Comparison of ENCODE assay signal across 10 mouse cellular contexts in the genomic region with DNA sequence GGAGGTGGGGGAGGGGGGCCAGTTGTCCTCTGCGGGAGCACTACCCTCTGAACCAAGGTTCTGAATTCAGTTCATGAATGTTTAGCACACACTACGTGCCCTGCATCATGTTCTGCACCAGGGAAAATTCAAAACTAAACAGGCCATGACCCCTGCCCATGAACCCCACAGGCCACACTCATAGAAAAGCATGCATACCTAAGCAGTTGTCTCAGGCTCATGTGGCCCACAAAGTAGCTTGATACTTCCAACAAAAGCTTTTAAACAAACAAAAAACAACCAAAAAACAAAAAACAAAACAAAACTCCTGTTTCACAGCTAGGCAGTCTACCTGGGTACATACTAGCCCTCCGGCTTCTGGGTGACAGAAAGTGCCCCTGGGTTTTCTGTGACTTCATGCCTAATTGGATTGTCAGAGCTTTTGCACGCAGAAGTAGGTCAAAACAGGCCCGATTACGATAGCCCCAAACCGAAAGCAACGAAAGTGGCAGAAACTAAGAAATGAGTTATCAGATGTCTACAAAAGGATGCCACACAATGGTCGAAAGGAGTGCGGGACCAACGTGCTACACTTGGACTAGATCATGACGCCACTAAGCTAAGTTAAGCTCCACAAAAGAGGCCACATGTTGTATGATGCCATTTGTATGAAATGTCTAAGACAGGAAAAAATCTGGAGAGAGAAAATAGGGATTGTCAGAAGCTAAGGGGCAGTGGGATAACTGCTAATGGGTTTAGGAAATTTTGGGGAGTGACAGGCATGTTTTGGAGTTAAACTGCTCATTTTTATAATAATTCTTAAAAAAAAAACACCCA.
A peak's percentile ranks its signal among the peaks of the same experiment; 100 is the strongest.
DNase-seq lines count a peak whose midpoint lies in the region; ATAC-seq and TF ChIP-seq lines count a peak whose summit lies in the region.
"Had no signal": no experiment of that assay in that cellular context is flagged by ENCODE, and none has a peak within 500 bp of the region (broad histone marks: within the 10 kb centered on the region; RNA-seq: fewer than 3 reads in every experiment).

No protein-coding gene starts in this region.

- no peak overlapping the region for H3K4me2 ChIP-seq in embryonic facial prominence, embryonic 12.5 days (replicated peaks)
- peak overlapping the region; percentile 39 for H3K4me2 ChIP-seq in hindbrain, embryonic 14.5 days (replicated peaks)
- peak overlapping the region; percentile 92 for H3K4me2 ChIP-seq in myocyte (ENCODE audit: low read depth)

- peaks cover 22% of the 10 kb centered on the region for H3K36me3 ChIP-seq in embryonic facial prominence, embryonic 12.5 days
- peaks cover 48% of the 10 kb centered on the region for H3K36me3 ChIP-seq in hindbrain, embryonic 14.5 days (replicated peaks; ENCODE audit: control insufficient read depth, insufficient read depth)
- peaks cover 60% of the 10 kb centered on the region for H3K36me3 ChIP-seq in myocyte (ENCODE audit: control insufficient read depth, insufficient read depth)

- H3K4me1 ChIP-seq in embryonic facial prominence, embryonic 12.5 days, result peaks cover 32% of the 10 kb centered on the region
- H3K4me1 ChIP-seq in hindbrain, embryonic 14.5 days (replicated peaks; ENCODE audit: control insufficient read depth, insufficient read depth, low read length), result peaks cover 55% of the 10 kb centered on the region
- H3K4me1 ChIP-seq in cerebellum, adult 2 months (ENCODE audit: control insufficient read depth, insufficient read depth, low read length), result peaks cover 35% of the 10 kb centered on the region

- no peak for TF ChIP-seq POLR2A in myocyte (IDR thresholded peaks at IDR 0.05; ENCODE audit: insufficient read length, low read depth)
- TF ChIP-seq POLR2A in cerebellum, adult 2 months (IDR thresholded peaks at IDR 0.05; ENCODE audit: borderline replicate concordance, insufficient read depth, low read length), result no peak

- no peak overlapping the region for H3K9ac ChIP-seq in embryonic facial prominence, embryonic 12.5 days
- H3K9ac ChIP-seq in hindbrain, embryonic 14.5 days, result no peak overlapping the region

- no peak overlapping the region for H3ac ChIP-seq in myocyte (ENCODE audit: control insufficient read depth, insufficient read length)

- DNase-seq in kidney, postnatal 10 days, result peak; percentile 37
- DNase-seq in kidney, adult 18-20 months, result no peak
- DNase-seq in hindbrain, embryonic 14.5 days (ENCODE audit: low spot score), result no peak
- DNase-seq in cerebellum, adult 2 months, result no peak
- no peak for DNase-seq in adrenal gland, postnatal 25 days
- DNase-seq in urinary bladder, adult 2 months (ENCODE audit: low spot score), result no peak
- DNase-seq: cerebellum, postnatal 14 days; lung, adult 18-20 months had no signal

- H3K79me2 ChIP-seq in myocyte (ENCODE audit: control insufficient read depth, insufficient read depth), result peaks cover 80% of the 10 kb centered on the region

- no peak overlapping the region for H3K4me3 ChIP-seq in embryonic facial prominence, embryonic 12.5 days
- H3K4me3 ChIP-seq in hindbrain, embryonic 14.5 days (replicated peaks; ENCODE audit: low read length), result no peak overlapping the region
- peak overlapping the region; percentile 3 for H3K4me3 ChIP-seq in myocyte
- no peak overlapping the region for H3K4me3 ChIP-seq in cerebellum, adult 2 months (replicated peaks; ENCODE audit: insufficient read depth, low read depth, low read length)

- H3K27me3 ChIP-seq in embryonic facial prominence, embryonic 12.5 days, result no peaks in the 10 kb centered on the region; the same call in 1 of the 2 replicates
- H3K27me3 ChIP-seq in hindbrain, embryonic 14.5 days (ENCODE audit: control insufficient read depth, insufficient read depth, low read length), result no peaks in the 10 kb centered on the region
- no peaks in the 10 kb centered on the region for H3K27me3 ChIP-seq in myocyte (ENCODE audit: control insufficient read depth, insufficient read depth, insufficient read length)
- no peaks in the 10 kb centered on the region for H3K27me3 ChIP-seq in cerebellum, adult 2 months (ENCODE audit: control insufficient read depth, insufficient read depth, low read length)

- WGBS in embryonic facial prominence, embryonic 12.5 days, result 63% methylated on average over 12 of the region's 12 CpGs
- WGBS in hindbrain, embryonic 14.5 days, result 17% methylated on average over 12 of the region's 12 CpGs
- 60% methylated on average over 12 of the region's 12 CpGs for WGBS in cerebellum, adult 2 months

- TF ChIP-seq CTCF in cerebellum, adult 2 months (IDR thresholded peaks at IDR 0.05; ENCODE audit: borderline replicate concordance, insufficient read depth, low read depth, low read length), result no peak

- no peaks in the 10 kb centered on the region for H3K9me3 ChIP-seq in embryonic facial prominence, embryonic 12.5 days
- no peaks in the 10 kb centered on the region for H3K9me3 ChIP-seq in hindbrain, embryonic 14.5 days (ENCODE audit: control insufficient read depth, low read length)

- ATAC-seq in embryonic facial prominence, embryonic 12.5 days (ENCODE audit: insufficient number of reproducible peaks, insufficient read depth, low FRiP score, low TSS enrichment), result no peak
- no peak for ATAC-seq in hindbrain, embryonic 14.5 days (ENCODE audit: low FRiP score)

- peak overlapping the region; percentile 47 for H3K27ac ChIP-seq in embryonic facial prominence, embryonic 12.5 days
- peak overlapping the region; percentile 18 for H3K27ac ChIP-seq in hindbrain, embryonic 14.5 days
- no peak overlapping the region for H3K27ac ChIP-seq in cerebellum, adult 2 months (ENCODE audit: insufficient read depth, low read length)

TF ChIP-seq in myocyte, 11 proteins besides CTCF, POLR2A, EP300 and RAD21:
- TF ChIP-seq E2F4 (IDR thresholded peaks at IDR 0.05; ENCODE audit: insufficient read depth) (no peak), TCF12 (IDR thresholded peaks at IDR 0.05; ENCODE audit: insufficient read depth, poor library complexity, severe bottlenecking) (no peak), CEBPB (IDR thresholded peaks at IDR 0.05; ENCODE audit: insufficient read depth, poor library complexity, severe bottlenecking) (peak; percentile 68; the same call in 1 of the 2 replicates), MYOG (IDR thresholded peaks at IDR 0.05; ENCODE audit: control insufficient read depth in 1 of 3, insufficient read depth in 1 of 3, insufficient read length in 2 of 3, low read depth in 2 of 3) (no peak), MAX (IDR thresholded peaks at IDR 0.05; ENCODE audit: low read depth) (peak; percentile 93), POLR2AphosphoS2 (IDR thresholded peaks at IDR 0.05; ENCODE audit: insufficient read length, low read depth) (no peak), MYOD1 (IDR thresholded peaks at IDR 0.05; ENCODE audit: control insufficient read depth in 1 of 3, insufficient read length in 2 of 3, low read depth in 2 of 3) (no peak), SRF (IDR thresholded peaks at IDR 0.05; ENCODE audit: control insufficient read depth, insufficient read length, low read depth) (no peak)
TF ChIP-seq in myocyte: peak in this region for 2.
